Mouse (Mus musculus): ENCODE measurements around the gene Treml2.
"Not testable (repeated sequence)": the region's sequence is repeated elsewhere in the genome, so short reads cannot be mapped to it uniquely, and the experiment has no call there.

Treml2 gene

GRCm38 (mm10) chr17:48350681-48351193 is 51.4 kb downstream of the Treml2 start:
- DNase-seq (ENCODE audit: low spot score): no peak

GRCm38 (mm10) chr17:48352976-48353375 is 53.7 kb downstream of the Treml2 start:
- DNase-seq (ENCODE audit: low spot score): not testable (repeated sequence)

GRCm38 (mm10) chr17:48355822-48356221 is 56.5 kb downstream of the Treml2 start:
- no peak for DNase-seq (ENCODE audit: low spot score)

GRCm38 (mm10) chr17:48357892-48358291 is 58.6 kb downstream of the Treml2 start:
- no peak for DNase-seq (ENCODE audit: low spot score)

GRCm38 (mm10) chr17:48359616-48360015 is 60.3 kb downstream of the Treml2 start, which contains the start of gene Treml1:
Gene Treml1, plus strand, starts transcription at chr17:48359916.
- no peak for DNase-seq (ENCODE audit: low spot score)

GRCm38 (mm10) chr17:48360462-48360861 is 61.2 kb downstream of the Treml2 start:
- DNase-seq (ENCODE audit: low spot score): no peak
